Mouse (Mus musculus): Measurements from ENCODE around the gene Itga1. TPM values are rescaled to one million over a fixed set of nuclear protein-coding genes. Genes with fewer than 3 reads are reported as not detected.

Gene Itga1
- polyA plus RNA-seq, 1 experiment, result 3.5 TPM

- H3K27ac ChIP-seq (ENCODE audit: insufficient read depth, low read depth, low read length), result no peak overlapping the region
- TF ChIP-seq CTCF (IDR thresholded peaks at IDR 0.05; ENCODE audit: extremely low read depth, insufficient read length, insufficient replicate concordance, low read depth, low read length) (no peak), POLR2A (IDR thresholded peaks at IDR 0.05; ENCODE audit: low read depth, low read length) (no peak)
- no peaks in the 10 kb centered on the region for H3K4me1 ChIP-seq (ENCODE audit: control insufficient read depth, insufficient read depth, insufficient read length, low read length)
Measured at GRCm38 (mm10) chr13:115031177-115032000, 70.4 kb downstream of the Itga1 start.

GRCm38 (mm10) chr13:115025394-115025793, 76.4 kb downstream of the Itga1 start:
- 62% methylated on average over 3 of the region's 3 CpGs for WGBS
- no peak overlapping the region for H3K4me3 ChIP-seq (ENCODE audit: low read depth, low read length)
- peaks cover 3% of the 10 kb centered on the region; the same call in 1 of the 2 replicates for H3K36me3 ChIP-seq (ENCODE audit: control insufficient read depth, insufficient read depth, low read length)

More at GRCm38 (mm10) chr13:115031177-115032000, 70.4 kb downstream of the Itga1 start:
- Histone ChIP-seq H3K36me3 (ENCODE audit: control insufficient read depth, insufficient read depth, low read length) (peaks cover 3% of the 10 kb centered on the region; the same call in 1 of the 2 replicates), H3K4me3 (ENCODE audit: low read depth, low read length) (no peak overlapping the region), H3K27me3 (ENCODE audit: control insufficient read depth, insufficient read depth, low read length) (no peaks in the 10 kb centered on the region)
- 83% methylated on average over 17 of the region's 17 CpGs for WGBS

GRCm38 (mm10) chr13:115022117-115022787, 79.5 kb downstream of the Itga1 start:
- no peak overlapping the region for H3K27ac ChIP-seq (ENCODE audit: insufficient read depth, low read depth, low read length)
- WGBS, result 90% methylated on average over 6 of the region's 6 CpGs
- no peak overlapping the region for H3K4me3 ChIP-seq (ENCODE audit: low read depth, low read length)
- H3K27me3 ChIP-seq (ENCODE audit: control insufficient read depth, insufficient read depth, low read length), result no peaks in the 10 kb centered on the region
- H3K36me3 ChIP-seq (ENCODE audit: control insufficient read depth, insufficient read depth, low read length), result no peaks in the 10 kb centered on the region
- 0 out of 2 replicates have a peak, but pooled peaks cover 2% of the 10 kb centered on the region for H3K4me1 ChIP-seq (ENCODE audit: control insufficient read depth, insufficient read depth, insufficient read length, low read length)
- no peak for TF ChIP-seq CTCF (IDR thresholded peaks at IDR 0.05; ENCODE audit: extremely low read depth, insufficient read length, insufficient replicate concordance, low read depth, low read length)
- TF ChIP-seq POLR2A (IDR thresholded peaks at IDR 0.05; ENCODE audit: low read depth, low read length), result no peak

More at GRCm38 (mm10) chr13:115025394-115025793, 76.4 kb downstream of the Itga1 start:
- Histone ChIP-seq H3K27ac (ENCODE audit: insufficient read depth, low read depth, low read length) (no peak overlapping the region), H3K4me1 (ENCODE audit: control insufficient read depth, insufficient read depth, insufficient read length, low read length) (0 out of 2 replicates have a peak, but pooled peaks cover 2% of the 10 kb centered on the region), H3K27me3 (ENCODE audit: control insufficient read depth, insufficient read depth, low read length) (no peaks in the 10 kb centered on the region)
- TF ChIP-seq CTCF (IDR thresholded peaks at IDR 0.05; ENCODE audit: extremely low read depth, insufficient read length, insufficient replicate concordance, low read depth, low read length) (no peak), POLR2A (IDR thresholded peaks at IDR 0.05; ENCODE audit: low read depth, low read length) (no peak)

GRCm38 (mm10) chr13:115021411-115021810, 80.4 kb downstream of the Itga1 start:
- H3K36me3 ChIP-seq (ENCODE audit: control insufficient read depth, insufficient read depth, low read length), result no peaks in the 10 kb centered on the region
- H3K27ac ChIP-seq (ENCODE audit: insufficient read depth, low read depth, low read length), result no peak overlapping the region
- H3K4me3 ChIP-seq (ENCODE audit: low read depth, low read length), result no peak overlapping the region
- 63% methylated on average over 10 of the region's 10 CpGs for WGBS
- 0 out of 2 replicates have a peak, but pooled peaks cover 2% of the 10 kb centered on the region for H3K4me1 ChIP-seq (ENCODE audit: control insufficient read depth, insufficient read depth, insufficient read length, low read length)
- no peak for TF ChIP-seq POLR2A (IDR thresholded peaks at IDR 0.05; ENCODE audit: low read depth, low read length)
- no peak for TF ChIP-seq CTCF (IDR thresholded peaks at IDR 0.05; ENCODE audit: extremely low read depth, insufficient read length, insufficient replicate concordance, low read depth, low read length)
- no peaks in the 10 kb centered on the region for H3K27me3 ChIP-seq (ENCODE audit: control insufficient read depth, insufficient read depth, low read length)

- no peak overlapping the region for H3K27ac ChIP-seq (ENCODE audit: insufficient read depth, low read depth, low read length)
- H3K27me3 ChIP-seq (ENCODE audit: control insufficient read depth, insufficient read depth, low read length), result no peaks in the 10 kb centered on the region
- H3K4me1 ChIP-seq (ENCODE audit: control insufficient read depth, insufficient read depth, insufficient read length, low read length), result 0 out of 2 replicates have a peak, but pooled peaks cover 2% of the 10 kb centered on the region
- no peak for TF ChIP-seq CTCF (IDR thresholded peaks at IDR 0.05; ENCODE audit: extremely low read depth, insufficient read length, insufficient replicate concordance, low read depth, low read length)
- no peak for TF ChIP-seq POLR2A (IDR thresholded peaks at IDR 0.05; ENCODE audit: low read depth, low read length)
- no peaks in the 10 kb centered on the region for H3K36me3 ChIP-seq (ENCODE audit: control insufficient read depth, insufficient read depth, low read length)
- 82% methylated on average over 4 of the region's 4 CpGs for WGBS
- H3K4me3 ChIP-seq (ENCODE audit: low read depth, low read length), result no peak overlapping the region
Measured at GRCm38 (mm10) chr13:115020727-115021126, 81.0 kb downstream of the Itga1 start.

GRCm38 (mm10) chr13:115017545-115017944, 84.2 kb downstream of the Itga1 start:
- 0 out of 2 replicates have a peak, but pooled peaks cover 2% of the 10 kb centered on the region for H3K4me1 ChIP-seq (ENCODE audit: control insufficient read depth, insufficient read depth, insufficient read length, low read length)
- no peak overlapping the region for H3K4me3 ChIP-seq (ENCODE audit: low read depth, low read length)
- H3K36me3 ChIP-seq (ENCODE audit: control insufficient read depth, insufficient read depth, low read length), result 0 out of 2 replicates have a peak, but pooled peaks cover 1% of the 10 kb centered on the region
- no peak for TF ChIP-seq POLR2A (IDR thresholded peaks at IDR 0.05; ENCODE audit: low read depth, low read length)
- TF ChIP-seq CTCF (IDR thresholded peaks at IDR 0.05; ENCODE audit: extremely low read depth, insufficient read length, insufficient replicate concordance, low read depth, low read length), result no peak
- no peaks in the 10 kb centered on the region for H3K27me3 ChIP-seq (ENCODE audit: control insufficient read depth, insufficient read depth, low read length)
- no peak overlapping the region for H3K27ac ChIP-seq (ENCODE audit: insufficient read depth, low read depth, low read length)
- 91% methylated on average over 9 of the region's 9 CpGs for WGBS

GRCm38 (mm10) chr13:115011547-115011946, 90.2 kb downstream of the Itga1 start:
- Histone ChIP-seq H3K27me3 (ENCODE audit: control insufficient read depth, insufficient read depth, low read length) (no peaks in the 10 kb centered on the region), H3K27ac (ENCODE audit: insufficient read depth, low read depth, low read length) (no peak overlapping the region), H3K36me3 (ENCODE audit: control insufficient read depth, insufficient read depth, low read length) (peaks cover 5% of the 10 kb centered on the region), H3K4me3 (ENCODE audit: low read depth, low read length) (no peak overlapping the region), H3K4me1 (ENCODE audit: control insufficient read depth, insufficient read depth, insufficient read length, low read length) (no peaks in the 10 kb centered on the region)
- 74% methylated on average over 6 of the region's 6 CpGs for WGBS
- no peak for TF ChIP-seq POLR2A (IDR thresholded peaks at IDR 0.05; ENCODE audit: low read depth, low read length)
- no peak for TF ChIP-seq CTCF (IDR thresholded peaks at IDR 0.05; ENCODE audit: extremely low read depth, insufficient read length, insufficient replicate concordance, low read depth, low read length)
